Mouse (Mus musculus): ENCODE data around the gene Bik.

- TF ChIP-seq MYOD1 (IDR thresholded peaks at IDR 0.05; ENCODE audit: control insufficient read depth, insufficient read length, low read depth) (no peak), CTCF (IDR thresholded peaks at IDR 0.05; ENCODE audit: control insufficient read depth, insufficient read depth, insufficient read length) (no peak), FOSL1 (IDR thresholded peaks at IDR 0.05; ENCODE audit: insufficient read depth, low read length, poor library complexity, severe bottlenecking) (no peak)
Measured at GRCm38 (mm10) chr15:83535890-83536231, 9.2 kb downstream of the Bik start.

Measured in C2C12 (cell line).